Mouse (Mus musculus) c-Kit-negative CD71-positive TER-119-positive erythroid progenitor cells, embryonic 14.5 days (primary cell): ENCODE data around the gene Zbtb43.

Experiments
- DNase-seq: peaks from one replicate; pipeline ENCODE4 v3.0.0-alpha.2; 2013; ENCODE audit warnings: low read depth, low spot score

The Zbtb43 gene

DNA sequence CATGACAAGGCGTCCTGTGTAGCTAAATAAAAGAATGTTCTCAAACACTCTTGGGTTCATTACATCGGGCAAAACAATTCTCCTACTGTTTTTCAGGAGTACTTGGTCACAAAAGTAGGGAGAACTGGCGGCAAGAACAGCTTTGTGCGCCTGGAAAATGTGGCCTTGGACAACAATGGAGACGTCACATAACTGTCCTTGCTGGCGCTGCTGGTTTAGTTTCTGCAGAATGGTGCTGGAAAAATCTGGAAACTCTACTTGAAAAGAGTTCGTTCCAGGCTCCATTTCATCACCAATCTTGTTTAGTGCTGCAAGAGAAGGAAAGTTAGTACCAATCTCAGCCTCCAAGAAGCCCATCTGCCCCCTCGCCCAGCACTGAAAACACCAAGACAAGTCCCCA lies 13.5 kb downstream of the Zbtb43 start:
- no peak for DNase-seq

DNA sequence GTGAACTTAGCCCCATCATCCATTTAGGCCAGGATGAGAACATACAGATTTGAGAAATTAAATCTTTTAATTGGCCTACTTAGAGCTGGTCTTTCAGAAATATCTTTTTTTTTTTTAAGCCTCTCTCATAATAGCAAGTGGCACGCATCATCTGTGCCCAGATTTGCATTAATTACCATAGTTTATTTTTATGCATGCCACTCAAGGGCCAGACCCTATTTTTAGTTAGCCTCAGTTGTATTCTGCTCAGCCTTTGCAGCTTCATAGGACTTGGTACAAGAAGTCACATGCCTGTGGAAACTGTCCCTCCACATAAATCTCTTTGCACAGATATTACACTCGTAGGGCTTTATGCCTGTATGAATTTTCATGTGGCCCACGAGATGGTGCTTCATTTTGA lies 14.9 kb downstream of the Zbtb43 start:
- no peak for DNase-seq

DNA sequence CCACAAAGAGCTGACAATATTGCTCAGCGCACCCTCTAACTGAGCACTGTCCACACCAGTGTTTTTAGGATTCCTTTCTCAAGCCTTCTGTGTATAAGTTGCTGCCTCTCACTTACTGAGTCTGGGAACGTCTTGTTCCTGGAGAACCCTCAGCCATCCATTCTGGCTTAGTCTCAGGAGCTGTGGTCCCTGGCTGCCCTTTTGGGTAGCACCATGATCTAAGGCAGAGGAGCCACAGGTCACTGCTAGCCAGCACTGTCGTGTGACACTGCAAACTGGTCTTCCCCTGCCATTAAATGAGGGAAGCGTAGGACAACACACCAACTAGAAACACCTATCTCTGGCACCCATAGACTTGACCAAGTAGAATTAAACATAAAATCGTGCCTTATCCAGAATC lies 15.6 kb downstream of the Zbtb43 start:
- no peak for DNase-seq

DNA sequence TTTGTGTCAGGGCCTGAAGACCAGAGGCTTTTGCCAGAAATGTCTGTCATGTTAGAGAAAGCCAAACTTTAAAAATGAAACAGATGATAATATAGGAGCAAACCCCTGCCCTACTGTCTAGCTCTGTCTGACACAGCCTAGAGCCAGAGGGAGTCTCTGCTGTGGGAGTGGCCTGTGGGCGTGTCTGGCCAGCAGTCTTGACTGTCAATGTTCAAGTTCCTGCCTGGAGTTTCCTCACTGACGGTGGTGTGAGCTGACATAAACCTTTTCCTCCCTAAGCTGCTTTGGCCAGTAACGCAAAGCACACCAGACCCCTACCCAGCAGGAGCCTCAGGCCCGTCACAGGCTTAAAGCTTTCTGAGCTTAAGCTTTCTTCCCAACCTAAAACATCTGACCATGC lies 16.2 kb downstream of the Zbtb43 start:
- DNase-seq, result no peak

DNA sequence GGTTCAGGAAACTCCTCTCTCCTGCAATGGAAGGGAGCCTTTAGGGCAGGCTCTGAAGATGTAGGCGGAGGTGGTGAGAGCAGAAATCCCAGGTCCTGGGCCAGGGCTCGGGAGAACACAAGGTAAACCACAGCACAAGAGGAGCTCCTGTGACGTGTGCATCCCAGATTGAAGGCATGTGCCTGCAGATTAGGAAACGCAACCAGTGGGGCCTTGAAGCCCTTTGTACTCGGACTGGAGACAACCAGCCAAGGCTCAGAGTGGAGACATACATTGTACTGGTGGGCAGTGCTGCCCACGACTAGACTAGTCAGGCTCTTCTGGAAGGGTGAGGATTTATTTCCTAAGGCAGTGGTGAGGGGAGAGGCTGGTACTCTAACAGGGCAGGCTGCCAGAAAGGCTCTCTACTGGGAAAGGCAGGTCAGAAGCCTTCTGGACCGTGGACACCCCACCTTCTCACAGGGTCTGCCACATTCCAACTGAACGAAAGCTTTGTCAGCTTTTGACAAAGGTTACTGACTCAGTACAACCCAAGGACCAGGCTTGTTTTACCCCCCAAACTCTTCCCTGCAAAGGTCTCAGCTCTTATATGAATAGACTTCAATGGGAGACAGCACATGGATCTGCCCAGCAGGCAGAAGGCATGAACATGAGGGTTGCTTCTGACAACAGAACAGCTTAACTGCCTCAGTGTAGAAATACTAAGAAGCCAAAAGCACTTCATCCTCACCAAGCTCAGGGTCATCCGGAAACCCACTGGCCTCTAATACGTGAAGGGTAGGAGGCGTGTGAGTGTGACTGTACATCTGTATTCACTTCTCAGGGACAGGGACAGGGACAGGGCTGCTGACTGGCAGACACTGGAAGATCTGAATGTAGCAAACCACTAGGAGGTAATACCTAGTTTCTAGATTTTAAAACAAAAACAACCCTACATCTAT lies 17.1 kb downstream of the Zbtb43 start:
- DNase-seq, result no peak

DNA sequence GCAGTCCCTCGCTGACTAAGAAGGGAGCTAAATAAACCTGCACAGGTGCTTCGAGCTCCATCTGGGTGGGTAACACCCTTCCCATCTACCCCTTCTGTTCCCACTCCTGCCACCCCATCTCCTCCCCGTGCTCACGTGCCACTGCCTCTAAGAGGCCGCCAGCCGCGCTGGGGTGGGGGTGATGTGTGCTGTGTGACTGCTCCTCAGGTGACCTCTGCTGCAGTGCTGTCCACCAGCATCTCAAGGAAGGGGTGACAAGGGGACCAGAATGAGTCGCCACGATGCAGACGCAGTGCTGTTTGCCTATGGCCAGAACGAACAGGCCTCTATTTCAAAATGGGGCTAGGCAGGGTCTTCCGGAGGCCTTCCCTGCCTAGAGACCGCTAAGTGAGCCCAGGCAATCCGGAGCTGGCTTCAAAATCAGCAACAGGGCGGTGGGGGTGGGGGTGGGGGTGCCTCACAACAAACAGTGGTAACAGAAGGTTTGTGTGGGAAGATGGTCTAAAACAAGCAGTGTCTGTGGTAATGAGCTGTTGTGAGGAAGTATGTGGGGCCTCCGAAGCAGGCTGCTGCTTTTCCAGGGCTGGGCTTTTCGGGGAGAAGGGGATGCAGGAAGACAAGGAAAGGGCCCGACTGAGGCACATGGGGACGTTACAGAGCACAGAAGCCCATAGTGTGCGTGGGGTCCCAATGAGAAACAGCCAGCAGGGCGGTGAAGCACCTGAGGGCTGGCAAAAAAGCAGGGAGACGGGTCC lies 19.1 kb downstream of the Zbtb43 start:
- no peak for DNase-seq

DNA sequence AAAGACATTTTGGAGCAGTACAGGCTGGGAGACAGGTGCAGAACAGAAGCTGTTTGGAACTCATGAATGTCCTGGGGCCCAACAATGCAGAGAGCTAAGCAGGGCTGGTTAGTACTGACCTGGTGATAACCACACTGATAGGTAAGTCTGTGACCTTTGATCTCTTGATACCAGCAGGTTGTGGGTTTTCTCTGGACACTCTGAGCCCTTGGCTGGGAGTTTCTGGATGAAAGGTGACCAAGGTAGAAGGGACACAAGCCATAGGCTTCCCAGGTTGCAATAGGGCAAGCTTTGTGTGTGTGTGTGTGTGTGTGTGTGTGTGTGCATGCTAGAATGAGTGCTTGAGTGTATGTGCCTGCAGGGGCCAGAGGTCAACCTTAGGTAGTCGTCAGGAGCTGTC lies 21.6 kb downstream of the Zbtb43 start:
- no peak for DNase-seq

DNA sequence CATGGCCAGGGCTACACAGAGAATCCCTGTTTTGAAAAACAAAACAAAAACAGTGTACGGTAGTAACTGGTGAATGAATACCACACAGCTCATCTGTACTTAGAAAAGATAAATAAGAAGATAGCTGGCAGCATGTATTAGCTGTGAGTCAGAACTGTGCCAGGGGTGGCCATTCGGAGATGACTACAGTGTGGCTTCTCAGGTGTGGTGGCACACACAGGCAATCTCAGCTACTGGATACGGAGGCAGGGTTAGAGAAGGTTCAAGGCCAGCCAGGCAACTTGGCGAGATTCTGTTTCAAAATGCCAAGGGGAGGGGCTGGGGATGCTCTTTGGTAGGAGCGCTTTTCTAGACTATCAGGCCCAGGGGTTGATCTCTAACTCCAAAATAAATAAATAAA lies 22.6 kb downstream of the Zbtb43 start:
- DNase-seq, result no peak

DNA sequence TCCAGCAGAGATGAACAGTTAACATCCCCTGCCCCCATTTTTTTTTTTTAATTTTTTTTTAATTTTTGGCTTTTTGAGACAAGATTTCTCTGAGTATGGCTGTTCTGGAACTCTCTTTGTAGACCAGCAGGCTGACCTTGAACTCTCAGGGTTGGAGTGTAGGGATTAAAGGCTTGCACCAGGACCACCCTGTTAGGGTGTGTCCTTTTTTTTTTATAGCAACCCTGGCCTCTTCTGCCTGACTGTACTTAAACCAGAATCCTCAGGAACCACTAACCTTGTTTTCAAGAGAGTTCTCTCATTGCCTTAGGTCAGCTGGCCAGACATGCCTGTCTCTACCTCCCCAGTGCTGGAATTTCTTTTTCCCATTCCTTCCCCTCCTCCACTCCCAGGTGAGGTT lies 23.5 kb downstream of the Zbtb43 start:
- no peak for DNase-seq

DNA sequence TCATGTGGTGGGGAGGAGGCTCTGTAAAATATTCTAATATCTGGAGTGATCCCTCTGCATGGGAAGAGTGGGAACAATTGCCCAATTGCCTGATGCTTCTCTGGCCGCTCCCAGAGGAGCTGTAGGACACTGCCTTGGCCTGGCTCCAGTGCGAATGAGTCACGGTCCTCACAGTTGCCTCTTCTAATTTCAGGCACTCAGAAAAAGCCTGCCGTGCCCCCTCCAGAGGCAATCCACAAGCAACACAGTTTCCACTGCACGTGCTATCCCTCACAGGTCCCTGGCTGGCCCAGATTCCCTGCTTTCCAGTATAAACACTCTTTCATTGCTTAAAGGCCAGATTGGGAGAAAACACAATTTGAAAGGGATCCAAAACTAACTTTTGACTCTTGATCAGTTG lies 24.0 kb downstream of the Zbtb43 start:
- no peak for DNase-seq

DNA sequence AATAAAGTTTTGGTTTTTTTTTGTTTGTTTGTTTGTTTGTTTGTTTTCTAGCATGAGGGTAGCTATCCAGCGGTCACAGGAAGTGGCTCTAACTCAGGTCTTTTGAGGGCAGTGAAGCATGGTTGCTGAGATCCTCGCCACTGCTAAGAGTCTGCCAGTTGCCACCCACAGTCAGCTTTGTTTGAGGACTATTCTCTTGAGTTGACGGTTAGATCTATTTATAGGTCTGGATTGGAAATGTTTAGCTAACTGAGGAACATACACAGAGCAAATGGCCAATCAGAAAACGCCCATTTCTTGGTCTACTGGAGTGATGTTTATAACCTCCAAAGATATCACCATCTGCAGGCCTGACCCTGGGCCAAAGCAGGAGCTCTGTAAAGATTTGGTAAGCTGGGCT lies 25.7 kb downstream of the Zbtb43 start:
- no peak for DNase-seq

DNA sequence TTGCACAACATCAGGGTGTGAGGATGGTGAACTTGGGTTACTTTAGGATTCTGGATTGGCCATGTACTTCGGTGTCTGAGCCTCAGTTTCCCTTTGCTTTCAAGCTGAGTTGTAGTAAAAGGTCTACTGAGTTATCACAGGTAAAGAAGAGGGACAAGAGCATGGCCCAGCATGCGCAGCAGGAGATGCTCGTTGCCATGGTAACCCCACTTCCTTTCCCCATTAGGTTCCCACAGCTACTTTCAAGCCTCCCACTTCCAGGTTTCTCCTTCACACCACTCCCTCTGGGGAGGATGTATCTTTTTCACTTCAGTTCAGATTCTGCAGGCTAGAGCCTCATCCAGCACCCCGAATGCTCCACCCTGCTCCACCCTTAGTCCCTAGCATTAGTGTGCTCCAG lies 27.5 kb downstream of the Zbtb43 start:
- DNase-seq, result no peak

DNA sequence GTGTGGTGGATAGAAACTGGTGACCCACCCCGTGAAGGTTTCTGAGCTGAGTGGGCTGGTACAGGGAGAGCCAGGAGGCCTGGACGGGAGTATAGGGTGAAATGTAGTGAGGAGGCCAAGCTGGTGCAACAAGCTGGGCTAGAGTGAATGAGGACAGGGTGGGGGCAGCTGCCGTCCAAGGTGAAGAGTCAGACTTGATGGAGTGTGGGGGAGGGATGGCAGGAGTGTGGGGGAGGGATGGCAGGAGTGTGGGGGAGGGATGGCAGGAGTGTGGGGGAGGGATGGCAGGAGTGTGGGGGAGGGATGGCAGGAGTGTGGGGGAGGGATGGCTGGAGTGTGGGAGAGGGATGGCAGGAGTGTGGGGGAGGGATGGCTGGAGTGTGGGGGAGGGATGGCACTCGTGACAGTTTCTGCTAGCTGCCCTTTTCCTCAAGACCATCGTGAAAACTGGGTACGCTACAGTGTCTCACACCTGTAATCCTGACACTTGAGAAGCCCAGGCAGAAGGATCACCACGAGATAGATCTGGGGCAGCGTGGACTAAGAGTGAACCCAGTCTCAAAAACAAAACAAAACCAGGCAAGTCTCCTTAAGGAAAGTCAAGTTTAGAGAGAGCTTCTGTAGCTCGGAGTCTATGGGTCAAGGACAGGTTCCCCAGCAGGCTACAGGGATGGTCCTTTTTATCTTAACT lies 28.2 kb downstream of the Zbtb43 start:
- DNase-seq, result no peak

DNA sequence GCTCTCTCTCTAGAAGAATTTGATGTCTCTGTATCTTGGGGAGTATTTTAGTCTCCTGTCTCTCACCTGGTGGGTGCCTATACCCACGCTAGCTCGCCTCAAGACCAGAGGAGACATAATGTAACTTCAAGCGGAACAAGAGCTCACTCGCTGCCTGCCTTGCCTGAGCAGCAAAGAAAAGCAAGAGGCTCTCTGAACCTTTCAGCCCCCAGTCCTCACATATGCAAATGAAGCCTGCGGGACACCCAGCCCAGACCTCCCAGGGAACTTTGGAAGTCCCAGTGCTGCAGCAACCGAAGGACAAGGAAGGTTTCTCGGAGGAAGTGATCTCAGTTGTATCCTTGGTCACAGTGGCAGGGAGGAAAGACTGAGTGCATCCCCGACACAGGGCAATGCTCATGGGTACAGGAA lies 28.9 kb downstream of the Zbtb43 start:
- no peak for DNase-seq

DNA sequence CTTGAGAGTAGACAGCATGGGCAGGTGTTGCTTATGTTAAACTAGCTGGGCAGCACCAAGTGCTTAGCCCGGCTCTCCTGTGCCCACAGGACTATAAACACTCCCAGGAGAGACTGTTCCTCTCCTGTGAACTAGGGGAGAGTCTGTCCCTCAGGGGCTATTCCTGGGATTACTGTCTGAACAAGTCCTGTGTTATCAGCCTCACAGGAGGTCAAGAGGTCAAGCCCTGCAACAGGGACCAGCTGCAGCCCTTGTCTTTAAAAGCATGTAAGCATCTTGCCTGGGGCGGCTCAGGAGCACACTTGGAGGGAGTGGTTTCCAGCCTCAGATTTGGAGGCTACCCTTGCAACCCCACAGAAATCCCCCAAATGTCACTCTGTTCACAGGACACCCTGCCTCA lies 30.0 kb downstream of the Zbtb43 start:
- no peak for DNase-seq

DNA sequence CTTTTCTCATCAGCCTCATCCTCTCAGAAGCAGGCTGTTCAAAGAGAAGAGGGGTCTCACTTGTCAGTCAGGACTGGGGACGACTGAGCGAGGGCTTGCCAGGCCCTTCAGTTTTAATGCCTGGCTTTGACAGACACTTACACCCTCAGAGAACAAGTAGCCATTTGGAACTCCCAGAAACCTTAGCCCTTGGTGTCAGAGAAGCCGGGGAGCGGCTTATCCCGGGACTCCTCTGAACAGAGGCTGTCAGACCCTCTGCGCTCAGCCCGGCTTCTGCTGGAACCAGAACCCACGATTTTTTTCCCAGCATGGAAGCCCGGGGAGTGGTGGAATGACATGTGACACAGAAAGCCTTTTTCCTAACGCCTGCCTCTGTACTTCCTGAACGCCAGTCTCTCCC lies 31.2 kb downstream of the Zbtb43 start:
- DNase-seq, result no peak

DNA sequence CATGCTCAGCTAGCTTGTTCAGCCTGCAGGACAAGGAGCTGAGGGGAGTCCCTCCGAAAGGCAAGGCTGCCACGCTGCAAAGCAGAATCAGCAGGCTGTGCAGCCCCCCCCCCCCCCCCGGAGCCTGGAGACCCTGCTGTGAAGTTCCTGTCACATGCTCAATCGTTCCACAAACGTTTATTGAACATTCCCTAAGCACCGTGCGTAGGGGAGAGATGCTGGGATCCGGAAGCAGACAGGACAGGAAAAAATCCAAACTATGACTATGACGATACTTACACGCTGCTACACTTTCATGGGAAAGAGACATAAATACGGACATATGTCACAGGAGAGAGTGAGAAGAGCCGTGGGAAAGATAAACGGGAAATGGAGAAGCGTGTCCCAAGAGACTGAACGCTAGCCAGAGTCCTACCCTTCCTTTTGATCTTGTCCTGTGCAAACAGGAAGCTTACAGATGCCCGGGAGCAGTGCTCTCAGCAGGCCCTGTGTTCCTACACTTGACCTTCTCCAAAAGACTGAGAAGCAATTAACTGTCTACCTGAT lies 32.3 kb downstream of the Zbtb43 start:
- no peak for DNase-seq

DNA sequence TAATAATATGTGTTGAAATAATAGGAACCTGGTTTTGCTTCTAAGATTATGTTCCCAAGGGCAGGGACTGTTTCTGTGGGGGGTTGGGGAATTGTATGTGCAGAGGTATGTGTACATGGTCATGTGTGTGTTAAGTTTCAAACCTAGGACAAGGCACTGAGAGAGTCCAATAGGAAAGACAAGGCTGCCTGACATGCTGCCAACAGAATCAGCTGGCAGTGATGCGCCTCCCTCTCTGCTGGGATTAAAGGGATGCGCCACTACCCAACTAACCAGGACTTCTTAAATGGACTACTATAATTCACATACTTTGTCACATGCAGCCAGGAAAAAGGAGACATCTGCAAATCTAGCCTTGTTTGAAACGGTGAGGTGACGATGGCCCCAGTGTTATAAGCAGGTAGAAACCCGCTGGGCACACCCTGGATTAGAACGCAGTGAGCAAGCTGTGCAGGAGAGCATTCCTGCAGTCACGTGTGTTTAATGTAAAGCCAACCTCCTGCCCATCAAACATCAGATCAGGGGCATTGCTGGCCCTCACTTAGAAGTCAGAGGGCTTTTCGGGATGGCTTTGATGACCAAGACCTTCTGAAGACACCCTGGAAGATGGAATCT lies 33.2 kb downstream of the Zbtb43 start:
- no peak for DNase-seq

DNA sequence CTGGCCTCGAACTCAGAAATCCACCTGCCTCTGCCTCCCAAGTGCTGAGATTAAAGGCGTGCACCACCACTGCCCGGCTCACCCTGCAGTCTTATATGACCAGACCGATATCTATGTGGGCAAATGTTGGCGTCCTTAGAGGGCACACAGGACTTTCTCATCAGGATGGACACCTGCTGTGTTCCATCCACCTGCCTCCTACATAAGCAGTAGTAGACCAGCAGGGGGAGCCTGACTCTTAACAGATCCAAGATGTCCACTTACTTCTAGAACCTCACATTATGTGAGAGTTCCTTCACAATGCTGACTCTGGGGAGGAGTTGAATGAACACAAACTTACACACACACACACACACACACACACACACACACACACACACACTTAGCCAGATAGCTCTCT lies 35.5 kb downstream of the Zbtb43 start:
- no peak for DNase-seq

DNA sequence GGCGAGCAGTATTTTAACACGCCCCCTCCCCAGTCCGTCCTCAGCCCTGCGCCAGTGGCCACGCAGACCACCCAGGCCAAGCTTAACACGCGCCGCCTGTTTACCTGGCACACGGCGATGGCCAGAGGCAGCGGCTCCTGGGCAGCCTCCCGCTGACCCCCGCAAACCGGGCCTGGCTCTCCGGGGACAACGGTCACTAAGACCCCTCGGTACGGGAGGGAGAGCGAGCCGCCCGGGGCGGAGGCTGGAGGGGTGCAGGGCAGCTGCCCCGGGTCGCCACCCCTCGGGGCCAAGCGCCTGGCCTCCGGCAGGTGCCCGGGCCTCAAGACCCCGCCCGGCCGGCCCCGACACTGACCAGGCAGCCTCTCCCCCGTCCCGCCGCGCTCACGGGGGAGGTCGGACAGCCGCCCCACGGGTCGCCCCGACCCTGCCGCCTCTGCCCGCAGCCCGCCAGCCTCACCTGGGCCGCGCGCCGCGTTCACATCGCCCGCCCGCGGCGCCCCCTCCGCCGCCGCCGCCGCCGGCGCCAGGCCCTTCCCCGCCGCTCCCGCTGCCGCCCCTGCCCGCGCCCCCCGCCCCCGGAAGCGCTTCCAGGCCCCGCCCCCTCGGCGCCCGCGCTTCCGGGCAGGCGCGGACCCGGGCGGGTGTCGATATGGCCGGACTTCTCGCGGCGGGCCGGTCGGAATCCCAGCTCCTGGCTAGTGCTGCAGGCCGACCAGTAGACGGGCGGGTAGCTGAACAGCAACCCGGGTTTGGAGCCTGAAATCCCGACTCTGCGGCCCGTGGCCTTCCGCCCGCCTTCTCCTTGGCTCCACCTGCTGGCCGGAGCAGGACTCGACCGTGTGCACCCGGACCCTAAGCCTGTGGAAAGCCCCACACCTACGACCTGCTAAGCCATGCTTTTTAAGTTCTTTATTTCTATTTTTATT lies 37.3 kb downstream of the Zbtb43 start, which contains the start of gene Zbtb34:
TSS of gene Zbtb34 (minus strand) at position 554 of the 929 bp plus-strand sequence.
- peak; percentile 56 for DNase-seq
